Mouse (Mus musculus) G1E (cell line): ENCODE data around the gene Slc35b1. TPM values are rescaled to one million over a fixed set of nuclear protein-coding genes. Genes with fewer than 3 reads are reported as not detected.

ENCODE experiments used
- ATAC-seq: 2 replicates; pipeline ENCODE4 v1.8.0; 2016; ENCODE audit warnings: mild to moderate bottlenecking; ENCODE audit not compliant: insufficient number of reproducible peaks, poor library complexity, low FRiP score, severe bottlenecking; ENCODE audit errors: extremely low read depth
- DNase-seq: peaks from one replicate; pipeline ENCODE4 v3.0.0; 2012; ENCODE audit warnings: low spot score
- H3K27me3 ChIP-seq: 2 replicates; pipeline ENCODE4 v1.6.1; 2012; ENCODE audit warnings: mild to moderate bottlenecking, low read length, inconsistent platforms; ENCODE audit not compliant: insufficient read depth
- H3K36me3 ChIP-seq: replicated peaks from 2 replicates; pipeline ENCODE3; 2012; ENCODE audit warnings: mild to moderate bottlenecking, inconsistent platforms
- H3K4me1 ChIP-seq: 2 replicates; pipeline ENCODE4 v1.6.1; 2012; ENCODE audit warnings: low read depth, low read length, inconsistent platforms, mixed read lengths; ENCODE audit not compliant: insufficient read depth
- H3K4me3 ChIP-seq: 2 replicates; pipeline ENCODE4 v1.5.1; 2012; ENCODE audit warnings: low read depth, mild to moderate bottlenecking, inconsistent platforms, low read length, moderate library complexity, mixed read lengths
- H3K9me3 ChIP-seq: replicated peaks from 2 replicates; pipeline ENCODE4 v1.6.1; 2012; ENCODE audit warnings: inconsistent platforms
- CTCF ChIP-seq: IDR thresholded peaks from 2 replicates; pipeline ENCODE4 v1.5.1; 2012; ENCODE audit warnings: low read depth, low read length, inconsistent platforms, mixed read lengths
- GATA1 ChIP-seq: IDR thresholded peaks from 2 replicates; pipeline ENCODE4 v1.6.1; 2012; ENCODE audit warnings: borderline replicate concordance, low read length, inconsistent platforms, mixed read lengths
- GATA2 ChIP-seq: IDR thresholded peaks from 2 replicates; pipeline ENCODE4 v1.6.1; 2012; ENCODE audit warnings: low read depth, low read length, inconsistent platforms, borderline replicate concordance
- POLR2AphosphoS5 ChIP-seq: IDR thresholded peaks from 2 replicates; pipeline ENCODE4 v1.6.1; 2012; ENCODE audit warnings: low read depth, low read length, inconsistent platforms; ENCODE audit not compliant: insufficient replicate concordance
- TAL1 ChIP-seq: conservative IDR thresholded peaks from 2 replicates; pipeline ENCODE4 v1.6.1; 2012; ENCODE audit warnings: low read depth, low read length, inconsistent platforms, mixed read lengths
- polyA plus RNA-seq: library from polyadenylated mRNA; stranded (reverse); fragments of >175 nt; gene quantifications from 2 replicates; pipeline ENCODE4 v1.2.3, GENCODE M21; 2012
- total RNA-seq, 2 experiments: library from RNA; stranded (forward) in 1 of 2; stranded (reverse) in 1 of 2; fragments of 200-1000 nt in 1 of 2; fragments of >200 nt in 1 of 2; fragmentation: Nextera tagmentation in 1 of 2; gene quantifications; 2 replicates each; pipeline ENCODE4 v1.2.3; 2014 to 2017

The Slc35b1 gene
- total and polyA plus RNA-seq, 3 experiments = 4.1 to 50.6 (median 37.5) TPM

GRCm38 (mm10) chr11:95391743-95392142, 7.3 kb downstream of the Slc35b1 start:
- Histone ChIP-seq H3K9me3 (no peaks in the 10 kb centered on the region), H3K36me3 (peaks cover 67% of the 10 kb centered on the region), H3K4me3 (no peak overlapping the region), H3K4me1 (peaks cover 6% of the 10 kb centered on the region; the same call in 1 of the 2 replicates), H3K27me3 (peaks cover 5% of the 10 kb centered on the region)
- TF ChIP-seq POLR2AphosphoS5 (no peak), GATA2 (no peak), GATA1 (no peak), CTCF (no peak), TAL1 (no peak)
- ATAC-seq (no peak), DNase-seq (no peak)

- H3K4me1 ChIP-seq = peaks cover 2% of the 10 kb centered on the region; the same call in 1 of the 2 replicates
- H3K36me3 ChIP-seq = peaks cover 62% of the 10 kb centered on the region
- H3K27me3 ChIP-seq = peaks cover 9% of the 10 kb centered on the region
- no peaks in the 10 kb centered on the region for H3K9me3 ChIP-seq
- ATAC-seq = no peak
- TF ChIP-seq TAL1 = no peak
- TF ChIP-seq POLR2AphosphoS5 = no peak
- no peak for TF ChIP-seq CTCF
- no peak for TF ChIP-seq GATA2
- TF ChIP-seq GATA1 = no peak
- DNase-seq = no peak
- H3K4me3 ChIP-seq = no peak overlapping the region
Observed at GRCm38 (mm10) chr11:95392223-95392667, 7.8 kb downstream of the Slc35b1 start.

- peaks cover 55% of the 10 kb centered on the region for H3K36me3 ChIP-seq
Observed at GRCm38 (mm10) chr11:95392708-95393499, 8.4 kb downstream of the Slc35b1 start.

GRCm38 (mm10) chr11:95393500-95393816, 9.0 kb downstream of the Slc35b1 start:
- H3K4me3 ChIP-seq = no peak overlapping the region
- DNase-seq (no peak), ATAC-seq (no peak)
- peaks cover 12% of the 10 kb centered on the region for H3K27me3 ChIP-seq
- H3K4me1 ChIP-seq = no peaks in the 10 kb centered on the region
- TF ChIP-seq GATA2 (no peak), POLR2AphosphoS5 (no peak), GATA1 (no peak), TAL1 (no peak), CTCF (no peak)
- no peaks in the 10 kb centered on the region for H3K9me3 ChIP-seq
- H3K36me3 ChIP-seq = peaks cover 50% of the 10 kb centered on the region

More at GRCm38 (mm10) chr11:95392708-95393499, 8.4 kb downstream of the Slc35b1 start:
- Histone ChIP-seq H3K27me3 (peaks cover 9% of the 10 kb centered on the region), H3K4me3 (no peak overlapping the region), H3K4me1 (no peaks in the 10 kb centered on the region), H3K9me3 (no peaks in the 10 kb centered on the region)
- DNase-seq (no peak), ATAC-seq (no peak)
- no peak for TF ChIP-seq TAL1
- TF ChIP-seq CTCF = no peak
- TF ChIP-seq GATA1 = no peak
- TF ChIP-seq POLR2AphosphoS5 = no peak
- TF ChIP-seq GATA2 = no peak

GRCm38 (mm10) chr11:95394112-95394511, 9.6 kb downstream of the Slc35b1 start:
- Histone ChIP-seq H3K4me1 (no peaks in the 10 kb centered on the region), H3K36me3 (peaks cover 43% of the 10 kb centered on the region), H3K4me3 (no peak overlapping the region), H3K27me3 (peaks cover 18% of the 10 kb centered on the region), H3K9me3 (no peaks in the 10 kb centered on the region)
- TF ChIP-seq POLR2AphosphoS5 (no peak), GATA2 (no peak), GATA1 (no peak), CTCF (no peak), TAL1 (no peak)
- no peak for DNase-seq
- no peak for ATAC-seq

- H3K4me3 ChIP-seq = no peak overlapping the region
- DNase-seq = no peak
- peaks cover 20% of the 10 kb centered on the region for H3K36me3 ChIP-seq
- ATAC-seq = no peak
- no peaks in the 10 kb centered on the region for H3K9me3 ChIP-seq
- TF ChIP-seq TAL1 = no peak
- TF ChIP-seq GATA1 = no peak
- TF ChIP-seq POLR2AphosphoS5 = no peak
- no peak for TF ChIP-seq GATA2
- TF ChIP-seq CTCF = no peak
- H3K4me1 ChIP-seq = no peaks in the 10 kb centered on the region
- peaks cover 39% of the 10 kb centered on the region for H3K27me3 ChIP-seq
Observed at GRCm38 (mm10) chr11:95396548-95396947, 12.1 kb downstream of the Slc35b1 start.
